Mouse (Mus musculus) adrenal gland, postnatal 36 days (tissue): Measurements from ENCODE around the gene Adra2b. TPM values are rescaled to one million over a fixed set of nuclear protein-coding genes. Genes with fewer than 3 reads are reported as not detected.

Experiments
- DNase-seq, 2 experiments: peaks; one replicate each; pipeline ENCODE4 v3.0.0; 2021; ENCODE audit warnings: mixed read lengths in 1 of 2
- total RNA-seq, 2 experiments: library from RNA; stranded (reverse); gene quantifications; 2 replicates each; pipeline ENCODE4 v1.2.3; 2021

Gene Adra2b
- total RNA-seq, 2 experiments from 2014 or later: 1.9 to 2.0 TPM

- no peak for DNase-seq
Measured at GRCm38 (mm10) chr2:127379250-127379649, 16.2 kb downstream of the Adra2b start.

- no peak for DNase-seq
Measured at GRCm38 (mm10) chr2:127383881-127384280, 20.9 kb downstream of the Adra2b start.

GRCm38 (mm10) chr2:127387521-127387920, 24.5 kb downstream of the Adra2b start:
- DNase-seq: no peak

GRCm38 (mm10) chr2:127390352-127390751, 27.3 kb downstream of the Adra2b start:
- DNase-seq: no peak

- DNase-seq: no peak
Measured at GRCm38 (mm10) chr2:127390846-127391245, 27.8 kb downstream of the Adra2b start.

- DNase-seq: no peak
Measured at GRCm38 (mm10) chr2:127391323-127391722, 28.3 kb downstream of the Adra2b start.

- peak; percentile 47 to 73 for DNase-seq
Measured at GRCm38 (mm10) chr2:127394606-127395161, 31.7 kb downstream of the Adra2b start.

GRCm38 (mm10) chr2:127398738-127399137, 35.7 kb downstream of the Adra2b start:
- no peak for DNase-seq

- no peak for DNase-seq
Measured at GRCm38 (mm10) chr2:127411126-127411525, 48.1 kb downstream of the Adra2b start.

GRCm38 (mm10) chr2:127415806-127416205, 52.8 kb downstream of the Adra2b start:
- no peak for DNase-seq

- DNase-seq: no peak
Measured at GRCm38 (mm10) chr2:127416706-127417105, 53.7 kb downstream of the Adra2b start.

Other genes with a start within 250 kb of the Adra2b start
- gene Ncaph, start 229.3 kb upstream of the Adra2b start, total RNA-seq: 1 to 10 TPM; 3.9 to 4.3 TPM
- gene Itpripl1, start 219.8 kb upstream of the Adra2b start, total RNA-seq: 1 to 10 TPM; 6.1 to 6.7 TPM
- 1 to 10 TPM; 1.4 to 1.7 TPM for gene 1810024B03Rik, start 154.9 kb upstream of the Adra2b start, total RNA-seq
- 10 to 100 TPM; 74.0 to 76.0 TPM for gene Snrnp200, start 154.8 kb upstream of the Adra2b start, total RNA-seq
- 100 to 1,000 TPM; 113 to 147 TPM for gene Ciao1, start 115.4 kb upstream of the Adra2b start, total RNA-seq
- 10 to 100 TPM; 69.4 to 93.4 TPM for gene Tmem127, start 115.3 kb upstream of the Adra2b start, total RNA-seq
- 100 to 1,000 TPM; 104 to 112 TPM for gene Stard7, start 93.0 kb upstream of the Adra2b start, total RNA-seq
- gene Dusp2, start 27.0 kb upstream of the Adra2b start, total RNA-seq: under 1 TPM; 0.63 to 0.73 TPM
- not detected for gene Astl, start 24.6 kb upstream of the Adra2b start, total RNA-seq
- gene Gpat2, start 62.0 kb downstream of the Adra2b start, total RNA-seq: under 1 TPM; 0.26 to 0.56 TPM
- gene Fahd2a, start 81.4 kb downstream of the Adra2b start, total RNA-seq: 10 to 100 TPM; 41.1 to 50.6 TPM
- 1 to 10 TPM; 4.0 to 5.3 TPM for gene Kcnip3, start 158.9 kb downstream of the Adra2b start, total RNA-seq
- gene Prom2, start 178.3 kb downstream of the Adra2b start, total RNA-seq: under 1 TPM; 0.20 to 0.46 TPM
- gene Zfp661, start 223.9 kb downstream of the Adra2b start, total RNA-seq: 1 to 10 TPM; 3.0 to 3.2 TPM
- gene Mrps5, start 224.0 kb downstream of the Adra2b start, total RNA-seq: 100 to 1,000 TPM; 113 to 115 TPM